Mouse (Mus musculus): Measurements from ENCODE around the gene Ccdc9b. TPM values are rescaled to one million over a fixed set of nuclear protein-coding genes. Genes with fewer than 3 reads are reported as not detected.
A peak's percentile ranks its signal among the peaks of the same experiment; 100 is the strongest.

Ccdc9b gene
- total RNA-seq, 1 experiment from 2014 or later, result 0.96 TPM

DNA sequence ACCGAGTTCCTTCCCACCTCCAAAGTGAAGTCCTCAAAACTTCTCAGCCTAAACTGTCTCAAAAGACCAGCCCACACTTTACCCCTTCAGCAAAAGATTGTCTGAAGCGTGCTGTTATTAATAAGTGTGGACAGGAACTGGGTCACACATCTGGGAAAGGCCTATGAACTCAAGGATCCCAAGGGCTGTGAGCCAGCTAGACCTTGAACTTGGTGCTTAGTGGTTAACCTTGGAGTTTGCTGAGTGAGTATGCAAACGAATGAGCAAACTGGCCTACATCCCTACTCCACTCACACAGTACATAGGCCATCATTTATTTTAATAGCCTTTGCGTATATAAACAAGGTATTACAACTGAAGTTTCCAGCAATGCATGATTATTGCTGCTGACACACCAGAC is 37.0 kb downstream of the Ccdc9b start:
- ATAC-seq (replicated peaks; ENCODE audit: low read depth, poor library complexity, severe bottlenecking), result no peak

DNA sequence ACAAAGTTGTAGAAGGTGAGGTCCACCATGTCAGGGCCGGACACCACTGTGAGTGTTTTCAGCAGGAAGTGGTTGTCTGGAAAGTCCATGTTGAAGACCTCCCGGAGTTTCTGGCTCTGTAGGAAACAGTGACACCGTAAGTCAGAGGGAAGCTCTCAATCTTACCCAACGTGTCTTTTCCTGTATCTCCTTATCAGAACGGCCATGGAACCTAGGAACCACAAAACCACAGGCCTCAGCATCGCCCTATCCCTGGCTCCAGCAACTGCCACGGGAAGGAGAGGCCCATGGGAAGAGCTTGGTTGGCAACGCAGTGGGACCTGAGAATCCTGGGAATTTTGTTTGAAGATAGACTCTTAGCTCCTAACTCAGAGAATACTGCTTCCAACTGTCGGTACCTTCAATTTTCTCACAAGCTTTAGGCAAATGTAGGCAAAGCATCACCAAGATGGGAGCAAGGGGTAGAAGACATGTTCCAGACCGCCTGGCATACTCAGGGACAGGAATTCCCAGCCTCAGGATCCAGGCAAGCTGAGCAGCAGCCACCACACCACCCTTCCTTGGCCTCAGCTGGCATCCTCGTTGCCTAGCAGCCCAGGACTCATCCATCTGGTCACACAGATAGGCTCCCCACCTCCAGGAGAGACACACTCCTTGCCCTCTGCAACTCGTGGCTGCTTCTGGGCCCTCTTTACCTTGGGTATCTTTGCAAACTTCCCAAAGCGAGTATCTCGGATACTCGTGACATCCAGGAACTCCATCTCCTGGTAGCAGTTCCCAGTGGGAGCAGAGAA is 38.6 kb downstream of the Ccdc9b start:
- ATAC-seq (replicated peaks; ENCODE audit: low read depth, poor library complexity, severe bottlenecking), result peak; percentile 41

DNA sequence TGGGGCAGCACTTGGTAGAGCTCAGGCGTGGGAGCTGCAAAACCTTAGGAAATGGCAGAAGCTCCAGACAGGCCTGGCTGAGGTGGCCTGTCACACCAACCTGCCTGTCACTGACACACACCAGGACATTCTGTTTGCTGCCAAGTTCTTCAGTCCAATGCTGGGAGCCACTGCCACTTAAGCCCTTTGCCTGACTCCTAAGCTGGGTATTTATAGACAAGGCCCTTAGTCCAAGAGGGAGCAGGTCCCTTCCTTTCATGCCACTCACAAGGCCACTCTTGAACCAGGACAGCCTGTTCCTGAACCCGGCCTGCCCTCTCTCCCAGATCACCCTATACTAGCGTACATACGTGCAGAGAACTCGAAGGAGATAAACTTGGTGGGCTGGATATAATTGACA is 45.8 kb downstream of the Ccdc9b start:
- no peak for ATAC-seq (replicated peaks; ENCODE audit: low read depth, poor library complexity, severe bottlenecking)

DNA sequence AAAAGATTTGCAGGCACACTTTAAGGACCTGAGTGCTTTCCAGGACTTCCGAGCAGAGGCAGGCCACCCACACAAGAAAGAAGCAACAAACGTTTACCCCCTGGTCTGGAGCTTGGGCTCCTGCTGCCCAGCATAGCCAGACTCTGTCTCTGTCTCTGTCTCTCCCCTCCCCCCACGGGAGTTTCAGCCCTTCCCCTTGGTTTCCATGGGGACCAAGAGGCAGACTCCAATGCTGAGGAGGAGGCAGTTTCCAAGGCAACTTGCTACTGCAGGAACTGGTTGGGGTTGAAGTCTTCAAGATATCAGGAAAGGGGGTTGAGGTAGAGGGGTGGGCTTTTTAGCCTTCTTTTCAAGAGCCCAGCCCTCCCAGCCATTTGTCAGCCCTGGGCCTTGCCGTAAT is 48.2 kb downstream of the Ccdc9b start:
- no peak for ATAC-seq (replicated peaks; ENCODE audit: low read depth, poor library complexity, severe bottlenecking)

DNA sequence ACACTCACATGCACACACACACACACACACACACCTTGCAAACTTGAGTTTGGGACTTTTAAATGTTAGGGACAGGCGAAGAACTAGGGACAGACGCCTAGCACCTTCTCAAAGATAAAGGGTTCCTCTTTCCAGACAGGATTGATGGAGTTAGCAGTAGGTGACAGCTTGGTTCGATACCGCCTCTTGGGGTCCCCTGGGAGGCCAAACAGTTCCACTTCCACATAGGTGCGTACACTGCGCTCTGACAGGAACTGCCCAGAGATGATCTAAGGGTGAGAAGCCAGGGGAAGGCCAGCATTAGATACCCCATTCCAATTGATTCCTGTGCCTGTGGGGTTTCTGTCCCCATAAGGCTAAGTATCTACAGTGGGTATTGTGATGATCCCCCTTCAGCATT is 48.8 kb downstream of the Ccdc9b start:
- ATAC-seq (replicated peaks; ENCODE audit: low read depth, poor library complexity, severe bottlenecking), result no peak

DNA sequence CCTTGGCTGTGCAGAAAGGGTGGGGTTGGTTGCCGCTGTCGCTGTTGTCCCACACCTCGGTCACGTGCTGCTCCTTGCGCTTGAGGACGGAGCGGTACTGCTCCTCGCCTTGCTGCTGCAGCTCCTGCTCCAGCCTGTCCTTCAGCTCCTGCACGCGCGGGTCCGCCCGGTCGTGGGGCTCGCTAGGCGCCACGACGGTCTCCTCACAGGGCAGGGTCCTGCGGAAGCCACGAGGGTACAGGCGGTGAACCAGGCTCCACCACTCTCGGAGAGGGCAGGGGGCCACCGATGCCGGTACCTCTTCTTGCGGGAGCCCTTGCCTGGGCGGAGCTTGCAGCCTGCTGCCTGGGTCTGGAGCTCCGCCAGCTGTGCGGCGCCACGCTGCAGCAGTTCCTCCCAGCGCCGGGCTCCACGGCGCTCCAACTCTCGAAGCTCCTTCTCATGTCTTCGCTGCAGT is 51.4 kb downstream of the Ccdc9b start:
- peak; percentile 40 for ATAC-seq (replicated peaks; ENCODE audit: low read depth, poor library complexity, severe bottlenecking)

DNA sequence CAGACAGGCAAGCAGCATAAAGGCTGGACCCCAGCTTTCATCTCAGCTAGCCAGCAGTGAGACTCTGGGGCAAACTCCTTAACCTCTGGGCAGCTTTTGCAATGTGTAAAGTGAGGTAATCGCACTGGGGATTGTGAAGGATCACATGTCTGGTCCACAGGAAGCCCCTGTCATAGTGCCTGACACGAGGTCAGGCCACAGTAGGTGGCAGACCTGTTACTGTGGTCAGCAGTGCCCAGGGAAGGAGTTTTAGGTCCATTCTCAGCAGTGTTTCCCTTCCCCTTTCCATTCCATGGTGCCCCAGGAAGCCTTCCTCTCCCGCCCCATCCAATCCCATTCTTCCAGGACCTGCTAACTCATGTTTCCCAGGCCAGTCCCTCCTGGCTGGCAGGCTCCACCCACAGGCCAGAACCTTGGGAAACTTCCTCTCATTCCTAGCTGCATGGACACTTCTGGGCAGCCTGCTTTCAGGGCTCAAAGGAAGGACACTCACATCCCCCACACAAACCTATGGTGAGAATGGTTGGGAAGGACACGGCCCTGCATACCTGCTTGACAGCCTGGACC is 52.7 kb downstream of the Ccdc9b start:
- ATAC-seq (replicated peaks; ENCODE audit: low read depth, poor library complexity, severe bottlenecking), result no peak

DNA sequence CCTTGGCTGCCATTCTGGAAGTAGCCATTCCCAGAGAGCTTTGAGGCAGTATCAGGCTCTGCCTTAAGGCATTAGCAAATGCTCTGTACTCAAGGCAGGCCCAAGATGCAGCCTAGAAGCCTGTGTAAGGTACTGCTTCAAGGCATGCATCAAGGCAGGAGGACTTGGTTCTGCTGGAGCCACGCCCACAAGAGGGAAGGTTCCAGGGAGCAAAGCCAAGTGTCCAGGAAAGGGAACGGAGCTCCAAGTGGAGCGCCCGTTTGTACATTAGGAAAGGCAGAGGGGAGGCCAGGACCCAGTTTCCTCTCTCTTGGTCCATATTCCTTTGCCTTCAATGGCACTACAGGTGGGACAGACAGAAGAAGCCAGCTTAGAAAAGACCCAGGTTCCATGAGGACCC is 54.0 kb downstream of the Ccdc9b start:
- ATAC-seq (replicated peaks; ENCODE audit: low read depth, poor library complexity, severe bottlenecking), result no peak

DNA sequence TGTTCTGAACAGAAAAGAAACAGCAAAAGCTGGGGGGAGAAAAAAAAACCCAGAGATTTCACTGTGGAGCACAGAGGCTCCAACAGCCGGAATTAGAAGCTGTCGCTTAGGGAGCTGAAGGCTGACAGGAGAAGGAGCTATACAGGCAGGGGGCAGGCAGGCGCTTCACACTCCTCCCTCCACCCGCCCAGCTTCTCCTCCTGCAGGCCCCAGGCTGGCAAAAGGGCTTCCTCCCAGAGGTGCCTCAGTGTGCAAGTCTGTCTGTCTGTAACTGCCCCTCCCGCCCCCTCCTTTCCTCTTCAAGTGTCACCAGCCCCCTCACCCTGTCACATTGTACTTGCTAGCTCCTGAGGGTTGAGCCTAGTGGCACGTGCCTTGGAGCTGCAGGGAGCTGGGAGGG is 56.0 kb downstream of the Ccdc9b start:
- ATAC-seq (replicated peaks; ENCODE audit: low read depth, poor library complexity, severe bottlenecking), result peak; percentile 47

Other genes starting within 250 kb of the Ccdc9b start
- 0.37 and 0.44 TPM in 2 replicates for gene Bmf, start 213.0 kb downstream of the Ccdc9b start, total RNA-seq (2017)
- 103 and 106 TPM in 2 replicates for gene Bub1b, start 164.4 kb downstream of the Ccdc9b start, total RNA-seq (2017)
- gene Pak6, start 99.4 kb downstream of the Ccdc9b start, total RNA-seq (2017), result 1.1 and 1.7 TPM in 2 replicates
- gene Ankrd63, start 58.7 kb downstream of the Ccdc9b start, total RNA-seq (2017), result 0.09 and 0.19 TPM in 2 replicates
- gene Plcb2, start 34.2 kb downstream of the Ccdc9b start, total RNA-seq (2017), result 34.5 and 42.0 TPM in 2 replicates
- 19.8 and 20.5 TPM in 2 replicates for gene Inafm2, start 16.9 kb downstream of the Ccdc9b start, total RNA-seq (2017)
- gene Phgr1, start 10.1 kb upstream of the Ccdc9b start, total RNA-seq (2017), result not detected in 2 replicates
- gene Disp2, start 17.1 kb upstream of the Ccdc9b start, total RNA-seq (2017), result not detected in 2 replicates
- gene Knstrn, start 51.3 kb upstream of the Ccdc9b start, total RNA-seq (2017), result 124 and 177 TPM in 2 replicates
- 23.8 and 36.2 TPM in 2 replicates for gene Ivd, start 99.3 kb upstream of the Ccdc9b start, total RNA-seq (2017)
- gene Bahd1, start 137.7 kb upstream of the Ccdc9b start, total RNA-seq (2017), result 5.3 and 8.4 TPM in 2 replicates
- gene Chst14, start 163.8 kb upstream of the Ccdc9b start, total RNA-seq (2017), result 2.9 and 3.9 TPM in 2 replicates